Mouse (Mus musculus) kidney, embryonic 15.5 days (tissue): Measurements from ENCODE around the gene Vipr1. TPM values are rescaled to one million over a fixed set of nuclear protein-coding genes. Genes with fewer than 3 reads are reported as not detected.
"Not testable (repeated sequence)": the region's sequence is repeated elsewhere in the genome, so short reads cannot be mapped to it uniquely, and the experiment has no call there.

ENCODE experiments used
- ATAC-seq: fragments of 200-750 bp; cut with Nextera tagmentation; replicated peaks from 2 replicates; pipeline ENCODE4 v1.8.0; 2017; ENCODE audit warnings: moderate TSS enrichment; ENCODE audit not compliant: low FRiP score
- H3K27ac ChIP-seq: fragments of 300-500 bp; sonication (generic); 2 replicates; pipeline ENCODE4 v1.5.1; 2015; ENCODE audit warnings: mild to moderate bottlenecking, inconsistent platforms
- H3K27me3 ChIP-seq: fragments of 300-500 bp; sonication (generic); 2 replicates; pipeline ENCODE4 v1.6.1; 2015; ENCODE audit warnings: inconsistent platforms
- H3K36me3 ChIP-seq: fragments of 300-500 bp; sonication (generic); 2 replicates; pipeline ENCODE4 v1.6.1; 2015; ENCODE audit warnings: inconsistent platforms
- H3K4me1 ChIP-seq: fragments of 300-500 bp; sonication (generic); 2 replicates; pipeline ENCODE4 v1.6.1; 2015; ENCODE audit warnings: inconsistent platforms
- H3K4me2 ChIP-seq: fragments of 300-500 bp; sonication (generic); 2 replicates; pipeline ENCODE4 v1.6.1; 2015; ENCODE audit warnings: moderate library complexity, mild to moderate bottlenecking, inconsistent platforms
- H3K4me3 ChIP-seq: fragments of 300-500 bp; sonication (generic); replicated peaks from 2 replicates; pipeline ENCODE4 v1.5.1; 2015; ENCODE audit warnings: mild to moderate bottlenecking, inconsistent platforms
- H3K9ac ChIP-seq: fragments of 300-500 bp; sonication (generic); 2 replicates; pipeline ENCODE4 v1.6.1; 2015; ENCODE audit warnings: mild to moderate bottlenecking, inconsistent platforms
- H3K9me3 ChIP-seq: fragments of 300-500 bp; sonication (generic); replicated peaks from 2 replicates; pipeline ENCODE4 v1.6.1; 2016; ENCODE audit warnings: inconsistent platforms
- WGBS: fragments of 180-500 bp; shearing (Covaris S2); methylation state at CpG from one replicate; pipeline ENCODE4 v1.1.7; 2015; ENCODE audit warnings: mixed read lengths; 5-methylcytosine and 5-hydroxymethylcytosine counted together
- polyA plus RNA-seq: library from polyadenylated mRNA; unstranded; fragments of >200 nt; fragmentation: Nextera tagmentation; extraction: Ambion mirVana; gene quantifications from 2 replicates; pipeline ENCODE4 v1.2.1, GENCODE M21; 2015

Vipr1 gene
- polyA plus RNA-seq = 0.18 and 0.39 TPM in 2 replicates

GRCm38 (mm10) chr9:121642401-121643181 is at the start of gene Vipr1:
Gene Vipr1, plus strand, starts transcription at chr9:121642716.
- no peak within 1 kb of the TSS for H3K27ac ChIP-seq
- peaks cover 24% of the 10 kb centered on the region for H3K4me1 ChIP-seq
- ATAC-seq = peak; percentile 80
- H3K27me3 ChIP-seq = peaks cover 68% of the 10 kb centered on the region
- H3K9ac ChIP-seq = peak within 1 kb of the TSS; percentile 49
- under 1% methylated on average over 79 of the region's 79 CpGs for WGBS
- peak within 1 kb of the TSS; percentile 51 for H3K4me3 ChIP-seq
- H3K36me3 ChIP-seq = no peaks in the 10 kb centered on the region
- H3K4me2 ChIP-seq = peak within 1 kb of the TSS; percentile 97
- no peaks in the 10 kb centered on the region for H3K9me3 ChIP-seq

GRCm38 (mm10) chr9:121592948-121593550 is 49.5 kb upstream of the Vipr1 start:
- Histone ChIP-seq H3K9ac (no peak overlapping the region), H3K27me3 (no peaks in the 10 kb centered on the region), H3K4me2 (no peak overlapping the region), H3K9me3 (no peaks in the 10 kb centered on the region), H3K4me3 (no peak overlapping the region), H3K27ac (no peak overlapping the region), H3K4me1 (0 out of 2 replicates have a peak, but pooled peaks cover 2% of the 10 kb centered on the region), H3K36me3 (no peaks in the 10 kb centered on the region)
- no peak for ATAC-seq
- WGBS = 73% methylated on average over 13 of the region's 13 CpGs

- H3K4me2 ChIP-seq, H3K27ac ChIP-seq, H3K4me3 ChIP-seq, H3K4me1 ChIP-seq, ATAC-seq, H3K9me3 ChIP-seq, H3K9ac ChIP-seq, H3K27me3 ChIP-seq, H3K36me3 ChIP-seq: not testable (repeated sequence)
- 78% methylated on average over 3 of the region's 3 CpGs for WGBS
These were observed 48.7 kb upstream of the Vipr1 start for GRCm38 (mm10) chr9:121593768-121594167.

GRCm38 (mm10) chr9:121594771-121595170 is 47.7 kb upstream of the Vipr1 start:
- Histone ChIP-seq H3K4me3 (no peak overlapping the region), H3K9ac (no peak overlapping the region), H3K36me3 (no peaks in the 10 kb centered on the region), H3K27me3 (peaks cover 4% of the 10 kb centered on the region; the same call in 1 of the 2 replicates), H3K4me2 (no peak overlapping the region), H3K9me3 (no peaks in the 10 kb centered on the region), H3K4me1 (peaks cover 8% of the 10 kb centered on the region), H3K27ac (no peak overlapping the region)
- WGBS = 32% methylated on average over 4 of the region's 4 CpGs
- no peak for ATAC-seq

- no peak for ATAC-seq
- Histone ChIP-seq H3K4me3 (no peak overlapping the region), H3K4me2 (no peak overlapping the region), H3K36me3 (no peaks in the 10 kb centered on the region), H3K9ac (no peak overlapping the region), H3K9me3 (no peaks in the 10 kb centered on the region), H3K27ac (no peak overlapping the region), H3K27me3 (peaks cover 4% of the 10 kb centered on the region; the same call in 1 of the 2 replicates), H3K4me1 (peaks cover 22% of the 10 kb centered on the region)
- 84% methylated on average over 2 of the region's 2 CpGs for WGBS
These were observed 44.4 kb upstream of the Vipr1 start for GRCm38 (mm10) chr9:121598106-121598505.

GRCm38 (mm10) chr9:121599551-121599950 is 43.0 kb upstream of the Vipr1 start:
- 72% methylated on average over 6 of the region's 6 CpGs for WGBS
- Histone ChIP-seq H3K9ac (no peak overlapping the region), H3K27ac (no peak overlapping the region), H3K36me3 (no peaks in the 10 kb centered on the region), H3K4me2 (no peak overlapping the region), H3K4me1 (peaks cover 22% of the 10 kb centered on the region), H3K4me3 (no peak overlapping the region), H3K27me3 (peaks cover 4% of the 10 kb centered on the region; the same call in 1 of the 2 replicates), H3K9me3 (no peaks in the 10 kb centered on the region)
- ATAC-seq = no peak

GRCm38 (mm10) chr9:121600201-121600860 is 42.2 kb upstream of the Vipr1 start:
- no peak overlapping the region for H3K9ac ChIP-seq

GRCm38 (mm10) chr9:121600861-121601427 is 41.6 kb upstream of the Vipr1 start:
- H3K4me3 ChIP-seq = no peak overlapping the region
- H3K9me3 ChIP-seq = no peaks in the 10 kb centered on the region
- peaks cover 4% of the 10 kb centered on the region; the same call in 1 of the 2 replicates for H3K27me3 ChIP-seq
- H3K4me2 ChIP-seq = 0 out of 2 replicates have a peak overlapping the region, but pooled peaks have one; percentile 25
- H3K27ac ChIP-seq = no peak overlapping the region
- H3K9ac ChIP-seq = no peak overlapping the region
- H3K36me3 ChIP-seq = no peaks in the 10 kb centered on the region
- peaks cover 22% of the 10 kb centered on the region for H3K4me1 ChIP-seq
- WGBS = 29% methylated on average over 6 of the region's 6 CpGs
- 0 out of 2 replicates have a peak, but pooled peaks have one; percentile 54 for ATAC-seq

More at GRCm38 (mm10) chr9:121600201-121600860, 42.2 kb upstream of the Vipr1 start:
- 0 out of 2 replicates have a peak overlapping the region, but pooled peaks have one; percentile 25 for H3K4me2 ChIP-seq
- H3K4me1 ChIP-seq = peaks cover 22% of the 10 kb centered on the region
- ATAC-seq = no peak
- H3K9me3 ChIP-seq = no peaks in the 10 kb centered on the region
- no peak overlapping the region for H3K4me3 ChIP-seq
- no peak overlapping the region for H3K27ac ChIP-seq
- no peaks in the 10 kb centered on the region for H3K36me3 ChIP-seq
- 39% methylated on average over 13 of the region's 13 CpGs for WGBS
- peaks cover 4% of the 10 kb centered on the region; the same call in 1 of the 2 replicates for H3K27me3 ChIP-seq

- no peak overlapping the region for H3K4me2 ChIP-seq
- H3K4me3 ChIP-seq = no peak overlapping the region
- no peak overlapping the region for H3K9ac ChIP-seq
- H3K4me1 ChIP-seq = peaks cover 22% of the 10 kb centered on the region
- ATAC-seq = no peak
- 76% methylated on average over 2 of the region's 2 CpGs for WGBS
- no peaks in the 10 kb centered on the region for H3K9me3 ChIP-seq
- peaks cover 4% of the 10 kb centered on the region; the same call in 1 of the 2 replicates for H3K27me3 ChIP-seq
- no peak overlapping the region for H3K27ac ChIP-seq
- no peaks in the 10 kb centered on the region for H3K36me3 ChIP-seq
These were observed 40.1 kb upstream of the Vipr1 start for GRCm38 (mm10) chr9:121602381-121602780.

GRCm38 (mm10) chr9:121605414-121606278 is 36.9 kb upstream of the Vipr1 start:
- H3K36me3 ChIP-seq = no peaks in the 10 kb centered on the region
- WGBS = 57% methylated on average over 12 of the region's 12 CpGs
- peak; percentile 64; the same call in 1 of the 2 replicates for ATAC-seq

More at GRCm38 (mm10) chr9:121605414-121606278, 36.9 kb upstream of the Vipr1 start:
- no peak overlapping the region for H3K4me3 ChIP-seq
- H3K9ac ChIP-seq = no peak overlapping the region
- 0 out of 2 replicates have a peak, but pooled peaks cover 4% of the 10 kb centered on the region for H3K27me3 ChIP-seq
- no peaks in the 10 kb centered on the region for H3K9me3 ChIP-seq
- H3K27ac ChIP-seq = no peak overlapping the region
- H3K4me1 ChIP-seq = peaks cover 7% of the 10 kb centered on the region
- no peak overlapping the region for H3K4me2 ChIP-seq
